Mouse (Mus musculus): ENCODE data around the gene Plcb2.

- TF ChIP-seq CTCF (IDR thresholded peaks at IDR 0.05; ENCODE audit: control insufficient read depth, insufficient read depth, low read length) (no peak), POLR2A (IDR thresholded peaks at IDR 0.05; ENCODE audit: borderline replicate concordance, control insufficient read depth, low read depth, low read length) (peak; percentile 58; the same call in 1 of the 2 replicates)
Measured at GRCm38 (mm10) chr2:118728337-118728736, at the start of gene Plcb2.

Measured in bone marrow, adult 2 months (tissue).